Mouse (Mus musculus) naive thymus-derived CD4-positive, alpha-beta T cell, adult 2 months (primary cell): ENCODE data around the gene Btbd35f11.
"Not testable (repeated sequence)": the region's sequence is repeated elsewhere in the genome, so short reads cannot be mapped to it uniquely, and the experiment has no call there.

ENCODE experiments used
- DNase-seq: peaks from one replicate; pipeline ENCODE4 v3.0.0-alpha.2; 2011; ENCODE audit warnings: low read depth

Btbd35f11 gene

GRCm38 (mm10) chrX:3443590-3443989 lies at the start of gene Btbd35f11:
Btbd35f11 (minus strand) TSS chrX:3443690.
- not testable (repeated sequence) for DNase-seq

- DNase-seq, result not testable (repeated sequence)
Measured at GRCm38 (mm10) chrX:3409946-3410345, 33.5 kb downstream of the Btbd35f11 start.
